Mouse (Mus musculus) cerebellum, adult 2 months (tissue): ENCODE data around the gene Ift43.

Source experiments
- CTCF ChIP-seq: fragments of 200-500 bp; IDR thresholded peaks from 2 replicates; pipeline ENCODE4 v1.5.1; 2011; ENCODE audit warnings: low read depth, mild to moderate bottlenecking, control low read depth, low read length, moderate library complexity, borderline replicate concordance; ENCODE audit not compliant: insufficient read depth
- POLR2A ChIP-seq: fragments of 200-500 bp; IDR thresholded peaks from 2 replicates; pipeline ENCODE4 v1.6.1; 2011; ENCODE audit warnings: low read length, control low read depth, borderline replicate concordance; ENCODE audit not compliant: insufficient read depth

- TF ChIP-seq POLR2A (no peak), CTCF (no peak)
Observed at GRCm38 (mm10) chr12:86138696-86139095, 56.4 kb downstream of the Ift43 start.
